Mouse (Mus musculus): ENCODE results near the gene Pakap. TPM values are rescaled to one million over a fixed set of nuclear protein-coding genes. Genes with fewer than 3 reads are reported as not detected.
A peak's percentile ranks its signal among the peaks of the same experiment; 100 is the strongest.

The Pakap gene
- polyA plus RNA-seq, 2 experiments: 0.51 TPM; not detected in 1

GRCm38 (mm10) chr4:57839343-57839742 is 271.4 kb downstream of the Pakap start:
- no peak overlapping the region for H3K4me3 ChIP-seq (ENCODE audit: insufficient read depth in 1 of 2, low read depth in 2 of 2, low read length in 2 of 2)
- ATAC-seq (ENCODE audit: insufficient read depth): no peak
- H3K27ac ChIP-seq: no peak overlapping the region
- WGBS (ENCODE audit: insufficient replicate concordance): 30% methylated on average over 4 of the region's 4 CpGs
- no peak overlapping the region for H3K9ac ChIP-seq (replicated peaks)
- TF ChIP-seq CTCF (IDR thresholded peaks at IDR 0.05; ENCODE audit: low read depth) (no peak), EP300 (IDR thresholded peaks at IDR 0.05; ENCODE audit: low read depth) (no peak)
- H3K9me3 ChIP-seq (ENCODE audit: control insufficient read depth, low read length): no peaks in the 10 kb centered on the region
- H3K36me3 ChIP-seq (replicated peaks; ENCODE audit: control insufficient read depth, insufficient read depth, low read depth): no peaks in the 10 kb centered on the region
- H3K27me3 ChIP-seq (ENCODE audit: control insufficient read depth, insufficient read depth, low read length): no peaks in the 10 kb centered on the region
- DNase-seq (ENCODE audit: low read depth in 3 of 3, low spot score in 3 of 3): no peak
- H3K4me2 ChIP-seq (ENCODE audit: low read depth): no peak overlapping the region
- H3K4me1 ChIP-seq (replicated peaks; ENCODE audit: control insufficient read depth in 2 of 2, insufficient read depth in 2 of 2, low read length in 1 of 2): 0 out of 4 replicates have a peak, but pooled peaks cover 0 to 3% of the 10 kb centered on the region in 2 experiments

DNA sequence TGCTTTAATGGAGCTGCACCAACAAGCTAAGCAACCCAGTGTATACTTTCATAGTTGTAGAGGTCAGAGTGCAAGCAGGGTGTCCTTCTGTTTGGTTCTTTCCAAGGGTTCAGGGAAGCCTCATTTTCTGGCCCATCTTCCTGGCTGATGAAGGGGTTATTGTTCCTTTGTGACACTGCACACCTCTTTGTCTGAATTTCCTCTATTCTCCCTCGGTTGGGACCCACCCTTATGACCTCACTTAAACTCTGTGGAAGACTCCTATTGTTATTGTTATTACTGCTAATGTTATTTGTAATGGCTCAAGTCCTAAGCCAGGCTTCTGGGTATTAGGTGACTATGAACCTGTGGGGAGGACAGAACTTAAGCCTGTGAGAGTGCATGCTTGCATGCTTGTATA is 273.9 kb downstream of the Pakap start:
- DNase-seq (ENCODE audit: low read depth in 3 of 3, low spot score in 3 of 3): no peak
- H3K9ac ChIP-seq (replicated peaks): no peak overlapping the region
- H3K4me3 ChIP-seq (ENCODE audit: insufficient read depth in 1 of 2, low read depth in 2 of 2, low read length in 2 of 2): no peak overlapping the region
- no peaks in the 10 kb centered on the region for H3K9me3 ChIP-seq (ENCODE audit: control insufficient read depth, low read length)
- no peaks in the 10 kb centered on the region for H3K27me3 ChIP-seq (ENCODE audit: control insufficient read depth, insufficient read depth, low read length)
- no peak for ATAC-seq (ENCODE audit: insufficient read depth)
- H3K27ac ChIP-seq: no peak overlapping the region
- TF ChIP-seq CTCF (IDR thresholded peaks at IDR 0.05; ENCODE audit: low read depth): no peak
- no peak for TF ChIP-seq EP300 (IDR thresholded peaks at IDR 0.05; ENCODE audit: low read depth)
- H3K4me1 ChIP-seq (replicated peaks; ENCODE audit: control insufficient read depth in 2 of 2, insufficient read depth in 2 of 2, low read length in 1 of 2): 0 out of 4 replicates have a peak, but pooled peaks cover 0 to 3% of the 10 kb centered on the region in 2 experiments
- no peaks in the 10 kb centered on the region for H3K36me3 ChIP-seq (replicated peaks; ENCODE audit: control insufficient read depth, insufficient read depth, low read depth)
- no peak overlapping the region for H3K4me2 ChIP-seq (ENCODE audit: low read depth)
- 26% methylated on average over 1 of the region's 1 CpGs for WGBS (ENCODE audit: insufficient replicate concordance)

GRCm38 (mm10) chr4:57842472-57843305 is 274.7 kb downstream of the Pakap start:
- Histone ChIP-seq H3K4me3 (ENCODE audit: insufficient read depth in 1 of 2, low read depth in 2 of 2, low read length in 2 of 2) (no peak overlapping the region), H3K4me2 (ENCODE audit: low read depth) (no peak overlapping the region), H3K4me1 (replicated peaks; ENCODE audit: control insufficient read depth in 2 of 2, insufficient read depth in 2 of 2, low read length in 1 of 2) (0 out of 4 replicates have a peak, but pooled peaks cover 0 to 5% of the 10 kb centered on the region in 2 experiments), H3K27ac (no peak overlapping the region), H3K9ac (replicated peaks) (no peak overlapping the region), H3K9me3 (ENCODE audit: control insufficient read depth, low read length) (no peaks in the 10 kb centered on the region), H3K27me3 (ENCODE audit: control insufficient read depth, insufficient read depth, low read length) (no peaks in the 10 kb centered on the region), H3K36me3 (replicated peaks; ENCODE audit: control insufficient read depth, insufficient read depth, low read depth) (no peaks in the 10 kb centered on the region)
- ATAC-seq (ENCODE audit: insufficient read depth) (no peak), DNase-seq (ENCODE audit: low read depth in 3 of 3, low spot score in 3 of 3) (no peak)
- 60% methylated on average over 11 of the region's 11 CpGs for WGBS (ENCODE audit: insufficient replicate concordance)
- TF ChIP-seq CTCF (IDR thresholded peaks at IDR 0.05; ENCODE audit: low read depth) (no peak), EP300 (IDR thresholded peaks at IDR 0.05; ENCODE audit: low read depth) (no peak)

- no peaks in the 10 kb centered on the region for H3K36me3 ChIP-seq (replicated peaks; ENCODE audit: control insufficient read depth, insufficient read depth, low read depth)
- 0 out of 4 replicates have a peak, but pooled peaks cover 0 to 2% of the 10 kb centered on the region in 2 experiments for H3K4me1 ChIP-seq (replicated peaks; ENCODE audit: control insufficient read depth in 2 of 2, insufficient read depth in 2 of 2, low read length in 1 of 2)
- TF ChIP-seq CTCF (IDR thresholded peaks at IDR 0.05; ENCODE audit: low read depth): no peak
- no peak for TF ChIP-seq EP300 (IDR thresholded peaks at IDR 0.05; ENCODE audit: low read depth)
- H3K4me3 ChIP-seq (ENCODE audit: insufficient read depth in 1 of 2, low read depth in 2 of 2, low read length in 2 of 2): peak overlapping the region in 1 of 2 experiments; percentile 27; a peak in 1 of 4 replicates
- H3K9me3 ChIP-seq (ENCODE audit: control insufficient read depth, low read length): no peaks in the 10 kb centered on the region
- H3K9ac ChIP-seq (replicated peaks): no peak overlapping the region
- H3K27me3 ChIP-seq (ENCODE audit: control insufficient read depth, insufficient read depth, low read length): no peaks in the 10 kb centered on the region
- DNase-seq (ENCODE audit: low read depth in 3 of 3, low spot score in 3 of 3) (peak in 1 of 3 experiments; percentile 10), ATAC-seq (ENCODE audit: insufficient read depth) (no peak)
- H3K4me2 ChIP-seq (ENCODE audit: low read depth): no peak overlapping the region
- no peak overlapping the region for H3K27ac ChIP-seq
- WGBS (ENCODE audit: insufficient replicate concordance): 31% methylated on average over 10 of the region's 10 CpGs
Observed at GRCm38 (mm10) chr4:57845031-57845431, 277.1 kb downstream of the Pakap start.

DNA sequence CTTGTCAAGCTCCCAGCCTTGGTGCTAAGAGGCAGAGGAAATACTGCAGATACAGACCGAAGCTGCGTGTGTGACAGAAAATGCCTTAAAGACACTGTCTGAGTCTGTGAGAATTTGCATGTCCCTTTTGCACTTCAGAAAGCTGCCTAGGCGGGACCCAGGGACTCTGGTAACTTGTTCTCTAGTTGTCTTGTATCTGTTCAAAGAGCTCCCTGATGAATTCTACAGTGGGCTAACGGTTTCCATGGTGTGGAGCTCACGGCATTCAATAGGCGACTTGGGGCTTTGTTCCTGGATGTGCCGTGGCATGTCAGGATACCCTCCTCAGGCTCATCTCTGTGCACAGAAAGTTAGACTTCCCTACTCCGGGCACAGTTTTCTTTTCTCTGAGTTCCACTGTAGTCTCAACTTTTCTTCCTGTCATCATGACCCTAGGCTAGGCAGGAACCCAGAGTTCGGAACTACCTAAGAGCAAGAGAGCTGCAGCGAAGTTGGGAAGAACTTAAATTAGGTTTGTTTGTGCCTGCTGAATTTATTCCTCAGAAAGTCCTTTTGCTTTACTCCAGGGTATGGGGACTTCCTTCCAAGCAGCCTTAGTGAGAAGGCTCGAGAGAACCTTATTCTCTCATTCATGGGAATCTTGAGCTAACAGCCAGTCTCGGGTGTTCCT is 277.7 kb downstream of the Pakap start:
- H3K9ac ChIP-seq (replicated peaks): no peak overlapping the region
- H3K4me1 ChIP-seq (replicated peaks; ENCODE audit: control insufficient read depth in 2 of 2, insufficient read depth in 2 of 2, low read length in 1 of 2): 0 out of 4 replicates have a peak, but pooled peaks cover 0 to 2% of the 10 kb centered on the region in 2 experiments
- H3K27me3 ChIP-seq (ENCODE audit: control insufficient read depth, insufficient read depth, low read length): no peaks in the 10 kb centered on the region
- peak overlapping the region in 1 of 2 experiments; percentile 27; a peak in 2 of 4 replicates for H3K4me3 ChIP-seq (ENCODE audit: insufficient read depth in 1 of 2, low read depth in 2 of 2, low read length in 2 of 2)
- DNase-seq (ENCODE audit: low read depth in 3 of 3, low spot score in 3 of 3) (no peak), ATAC-seq (ENCODE audit: insufficient read depth) (no peak)
- H3K36me3 ChIP-seq (replicated peaks; ENCODE audit: control insufficient read depth, insufficient read depth, low read depth): no peaks in the 10 kb centered on the region
- H3K9me3 ChIP-seq (ENCODE audit: control insufficient read depth, low read length): no peaks in the 10 kb centered on the region
- no peak overlapping the region for H3K27ac ChIP-seq
- no peak for TF ChIP-seq EP300 (IDR thresholded peaks at IDR 0.05; ENCODE audit: low read depth)
- no peak for TF ChIP-seq CTCF (IDR thresholded peaks at IDR 0.05; ENCODE audit: low read depth)
- H3K4me2 ChIP-seq (ENCODE audit: low read depth): 0 out of 2 replicates have a peak overlapping the region, but pooled peaks have one; percentile 15
- 43% methylated on average over 12 of the region's 12 CpGs for WGBS (ENCODE audit: insufficient replicate concordance)

Measured in liver, embryonic 14.5 days (tissue).